Mouse (Mus musculus): ENCODE measurements around the gene Smoc2. TPM values are rescaled to one million over a fixed set of nuclear protein-coding genes. Genes with fewer than 3 reads are reported as not detected.

Gene Smoc2
- total and polyA plus RNA-seq, 2 experiments from 2014 or later, result 8.6 to 10.4 TPM

DNA sequence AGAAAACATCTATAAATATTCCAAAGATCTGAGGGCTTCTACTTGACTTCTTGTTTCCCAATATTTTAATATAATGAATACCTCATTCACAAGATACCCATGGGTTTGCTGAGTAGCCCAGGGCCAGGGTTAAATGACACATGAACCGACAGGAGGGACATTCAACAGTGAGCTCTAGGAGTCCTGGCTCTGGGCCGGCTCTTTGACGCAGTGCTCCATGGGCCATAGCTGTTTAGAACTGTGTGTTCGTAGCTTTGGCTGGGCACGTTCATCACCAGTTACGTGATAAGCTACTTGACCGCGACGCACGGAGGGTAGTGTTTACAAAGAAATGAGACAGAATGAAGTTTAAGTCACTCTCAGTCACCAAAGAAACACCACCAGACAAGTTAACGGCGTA, 101.2 kb downstream of the Smoc2 start:
- Histone ChIP-seq H3K9me3 (ENCODE audit: low read length) (no peaks in the 10 kb centered on the region), H3K9ac (replicated peaks; ENCODE audit: low read length) (no peak overlapping the region), H3K4me2 (ENCODE audit: low read depth, low read length) (no peak overlapping the region), H3K27me3 (ENCODE audit: insufficient read depth, low read length) (no peaks in the 10 kb centered on the region), H3K36me3 (ENCODE audit: insufficient read depth, low read length) (no peaks in the 10 kb centered on the region), H3K4me1 (ENCODE audit: insufficient read depth, low read length) (no peaks in the 10 kb centered on the region), H3K27ac (no peak overlapping the region), H3K4me3 (ENCODE audit: low read length) (no peak overlapping the region)
- WGBS, result 79% methylated on average over 12 of the region's 12 CpGs
- TF ChIP-seq CTCF (IDR thresholded peaks at IDR 0.05; ENCODE audit: low read depth), result no peak
- DNase-seq (ENCODE audit: low spot score), result no peak
- no peak for ATAC-seq

DNA sequence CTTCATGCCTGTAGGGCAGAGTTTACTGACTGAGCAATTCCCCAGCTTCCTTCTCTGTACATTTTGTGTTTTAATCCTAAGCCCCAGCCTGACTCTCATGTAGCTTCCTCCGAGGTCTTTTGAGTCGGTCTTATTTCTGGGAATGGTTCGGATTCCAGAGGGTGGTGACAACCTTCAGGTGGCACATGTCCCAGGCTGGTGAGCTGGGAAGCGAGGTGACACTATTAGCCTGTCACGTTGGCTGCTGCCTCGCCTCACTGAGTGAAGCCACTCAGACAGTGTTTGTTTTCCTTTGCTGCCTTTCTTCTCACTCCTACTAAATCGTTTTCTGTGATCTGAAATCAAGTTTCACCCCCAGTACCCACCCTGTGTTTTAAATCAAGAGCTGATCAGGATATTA, 102.2 kb downstream of the Smoc2 start:
- no peaks in the 10 kb centered on the region for H3K9me3 ChIP-seq (ENCODE audit: low read length)
- DNase-seq (ENCODE audit: low spot score) (no peak), ATAC-seq (no peak)
- H3K27ac ChIP-seq, result no peak overlapping the region
- H3K4me2 ChIP-seq (ENCODE audit: low read depth, low read length), result no peak overlapping the region
- no peaks in the 10 kb centered on the region for H3K36me3 ChIP-seq (ENCODE audit: insufficient read depth, low read length)
- no peak for TF ChIP-seq CTCF (IDR thresholded peaks at IDR 0.05; ENCODE audit: low read depth)
- no peak overlapping the region for H3K9ac ChIP-seq (replicated peaks; ENCODE audit: low read length)
- H3K4me1 ChIP-seq (ENCODE audit: insufficient read depth, low read length), result no peaks in the 10 kb centered on the region
- WGBS, result 65% methylated on average over 7 of the region's 7 CpGs
- H3K4me3 ChIP-seq (ENCODE audit: low read length), result no peak overlapping the region
- H3K27me3 ChIP-seq (ENCODE audit: insufficient read depth, low read length), result no peaks in the 10 kb centered on the region

DNA sequence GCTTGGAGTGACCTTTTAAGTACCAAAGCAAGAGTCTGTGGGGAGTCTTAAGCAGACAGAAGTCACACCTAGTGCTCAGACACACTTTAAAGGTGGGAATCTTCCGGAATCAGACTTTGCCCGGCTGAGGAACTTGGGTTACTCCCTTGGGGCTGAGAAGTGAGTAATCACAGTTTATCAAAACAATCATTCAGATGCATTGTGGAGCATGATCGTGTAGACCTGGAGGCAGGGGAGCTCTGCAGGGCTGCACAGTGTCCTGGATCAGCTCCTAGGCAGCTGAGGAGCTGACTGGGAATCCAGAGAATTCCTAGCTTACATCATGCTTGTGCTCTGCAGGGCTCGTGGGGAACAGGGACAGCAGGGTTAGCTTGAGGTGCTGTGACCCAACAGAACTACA, 104.7 kb downstream of the Smoc2 start:
- 92% methylated on average over 4 of the region's 4 CpGs for WGBS
- Histone ChIP-seq H3K27me3 (ENCODE audit: insufficient read depth, low read length) (no peaks in the 10 kb centered on the region), H3K9me3 (ENCODE audit: low read length) (no peaks in the 10 kb centered on the region), H3K9ac (replicated peaks; ENCODE audit: low read length) (no peak overlapping the region), H3K4me2 (ENCODE audit: low read depth, low read length) (no peak overlapping the region), H3K4me1 (ENCODE audit: insufficient read depth, low read length) (no peaks in the 10 kb centered on the region; the same call in 1 of the 2 replicates), H3K27ac (no peak overlapping the region), H3K4me3 (ENCODE audit: low read length) (no peak overlapping the region), H3K36me3 (ENCODE audit: insufficient read depth, low read length) (no peaks in the 10 kb centered on the region)
- DNase-seq (ENCODE audit: low spot score) (no peak), ATAC-seq (no peak)
- no peak for TF ChIP-seq CTCF (IDR thresholded peaks at IDR 0.05; ENCODE audit: low read depth)

DNA sequence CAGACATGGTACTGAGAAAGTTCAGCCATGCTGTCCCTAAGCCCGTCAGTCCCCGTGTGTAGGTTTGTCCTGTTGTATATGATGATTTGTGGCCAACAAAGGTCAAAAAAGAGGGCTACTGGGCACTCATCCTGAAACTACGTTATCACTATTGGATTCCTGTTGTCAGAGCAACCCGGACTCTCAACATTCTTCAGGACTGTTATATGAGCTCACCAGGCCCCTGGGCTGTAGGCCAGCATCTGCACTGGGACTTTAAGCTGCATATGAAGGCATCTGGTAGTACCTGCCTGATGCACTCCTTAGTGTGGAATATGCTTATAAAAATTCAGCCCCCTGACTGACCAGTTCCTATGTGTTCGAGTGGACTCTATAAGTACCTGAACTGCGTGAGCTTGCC, 105.7 kb downstream of the Smoc2 start:
- Histone ChIP-seq H3K27me3 (ENCODE audit: insufficient read depth, low read length) (no peaks in the 10 kb centered on the region), H3K27ac (no peak overlapping the region), H3K4me2 (ENCODE audit: low read depth, low read length) (no peak overlapping the region), H3K4me1 (ENCODE audit: insufficient read depth, low read length) (no peaks in the 10 kb centered on the region; the same call in 1 of the 2 replicates), H3K4me3 (ENCODE audit: low read length) (no peak overlapping the region), H3K36me3 (ENCODE audit: insufficient read depth, low read length) (no peaks in the 10 kb centered on the region), H3K9ac (replicated peaks; ENCODE audit: low read length) (no peak overlapping the region), H3K9me3 (ENCODE audit: low read length) (no peaks in the 10 kb centered on the region)
- no peak for ATAC-seq
- TF ChIP-seq CTCF (IDR thresholded peaks at IDR 0.05; ENCODE audit: low read depth), result no peak
- DNase-seq (ENCODE audit: low spot score), result no peak
- 79% methylated on average over 6 of the region's 6 CpGs for WGBS

DNA sequence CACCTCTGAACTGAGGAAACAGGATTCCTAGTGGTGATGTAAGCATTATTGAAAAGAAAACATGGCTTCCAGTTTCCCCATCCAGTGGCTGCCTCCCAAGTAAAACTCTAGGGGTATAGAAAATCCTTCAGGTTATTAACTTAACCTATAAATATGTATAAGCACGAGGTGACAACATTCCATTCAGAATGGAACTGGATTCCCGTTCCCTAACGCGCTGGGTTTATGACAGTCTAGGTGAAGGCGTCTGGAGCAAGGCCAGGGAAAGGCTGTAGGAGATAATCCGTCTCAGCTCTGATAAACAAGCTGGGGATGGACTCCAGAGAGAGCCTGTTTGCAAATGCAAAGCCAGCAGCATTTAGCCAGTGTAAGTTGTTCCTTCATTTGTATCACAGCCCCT, 108.0 kb downstream of the Smoc2 start:
- no peak for ATAC-seq
- H3K9ac ChIP-seq (replicated peaks; ENCODE audit: low read length), result no peak overlapping the region
- H3K36me3 ChIP-seq (ENCODE audit: insufficient read depth, low read length), result no peaks in the 10 kb centered on the region
- no peaks in the 10 kb centered on the region for H3K27me3 ChIP-seq (ENCODE audit: insufficient read depth, low read length)
- TF ChIP-seq CTCF (IDR thresholded peaks at IDR 0.05; ENCODE audit: low read depth), result no peak
- H3K4me1 ChIP-seq (ENCODE audit: insufficient read depth, low read length), result no peaks in the 10 kb centered on the region; the same call in 1 of the 2 replicates
- H3K27ac ChIP-seq, result no peak overlapping the region
- no peak for DNase-seq (ENCODE audit: low spot score)
- H3K9me3 ChIP-seq (ENCODE audit: low read length), result no peaks in the 10 kb centered on the region
- no peak overlapping the region for H3K4me3 ChIP-seq (ENCODE audit: low read length)
- WGBS, result 46% methylated on average over 6 of the region's 6 CpGs
- H3K4me2 ChIP-seq (ENCODE audit: low read depth, low read length), result no peak overlapping the region

DNA sequence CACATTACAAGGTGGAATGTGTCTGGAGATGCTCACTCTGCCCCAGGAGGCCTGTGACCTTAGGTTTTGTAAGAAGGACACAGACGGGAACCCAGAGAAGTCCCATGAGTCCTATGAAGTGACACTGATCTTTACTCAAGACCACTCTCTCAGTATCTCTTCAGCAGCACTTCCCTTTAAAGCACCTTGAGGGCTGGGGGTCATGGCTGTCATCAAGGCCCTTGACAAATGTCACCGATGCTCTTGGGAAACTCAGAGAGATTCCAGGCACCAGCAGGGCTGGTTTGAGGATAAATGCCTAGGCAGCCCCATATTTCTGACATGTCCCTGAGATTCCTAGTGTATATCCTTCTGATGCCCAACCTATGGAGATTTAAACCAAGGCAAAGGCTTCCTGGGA, 113.1 kb downstream of the Smoc2 start:
- no peak for DNase-seq (ENCODE audit: low spot score)
- H3K4me1 ChIP-seq (ENCODE audit: insufficient read depth, low read length), result no peaks in the 10 kb centered on the region
- no peak overlapping the region for H3K4me3 ChIP-seq (ENCODE audit: low read length)
- H3K27me3 ChIP-seq (ENCODE audit: insufficient read depth, low read length), result no peaks in the 10 kb centered on the region
- 80% methylated on average over 2 of the region's 2 CpGs for WGBS
- ATAC-seq, result no peak
- H3K36me3 ChIP-seq (ENCODE audit: insufficient read depth, low read length), result no peaks in the 10 kb centered on the region
- H3K27ac ChIP-seq, result no peak overlapping the region
- TF ChIP-seq CTCF (IDR thresholded peaks at IDR 0.05; ENCODE audit: low read depth), result no peak
- H3K9ac ChIP-seq (replicated peaks; ENCODE audit: low read length), result no peak overlapping the region
- H3K4me2 ChIP-seq (ENCODE audit: low read depth, low read length), result no peak overlapping the region
- H3K9me3 ChIP-seq (ENCODE audit: low read length), result no peaks in the 10 kb centered on the region

DNA sequence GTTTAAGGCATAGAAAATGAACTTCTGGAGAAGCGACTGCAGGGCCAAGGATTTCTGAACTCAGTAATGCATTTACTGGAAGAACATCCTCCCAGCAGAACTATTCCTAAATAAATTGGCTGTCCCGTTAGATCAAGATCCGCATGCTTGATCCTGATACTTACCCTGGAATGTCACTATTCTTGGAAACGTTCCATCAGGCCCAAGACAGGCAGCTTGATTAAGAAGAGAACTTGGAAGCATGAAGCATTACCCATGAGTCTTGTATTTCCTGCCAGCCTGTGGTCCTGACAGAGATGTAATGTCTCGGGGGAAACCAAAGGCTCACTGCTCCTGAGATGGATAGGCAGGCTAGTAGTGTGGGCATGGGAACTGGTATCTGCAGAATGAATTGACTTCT, 115.6 kb downstream of the Smoc2 start:
- H3K9me3 ChIP-seq (ENCODE audit: low read length), result no peaks in the 10 kb centered on the region
- no peak overlapping the region for H3K4me2 ChIP-seq (ENCODE audit: low read depth, low read length)
- no peaks in the 10 kb centered on the region for H3K27me3 ChIP-seq (ENCODE audit: insufficient read depth, low read length)
- no peaks in the 10 kb centered on the region for H3K36me3 ChIP-seq (ENCODE audit: insufficient read depth, low read length)
- WGBS, result 64% methylated on average over 5 of the region's 5 CpGs
- no peaks in the 10 kb centered on the region for H3K4me1 ChIP-seq (ENCODE audit: insufficient read depth, low read length)
- DNase-seq (ENCODE audit: low spot score), result peak; percentile 46
- no peak overlapping the region for H3K4me3 ChIP-seq (ENCODE audit: low read length)
- H3K27ac ChIP-seq, result no peak overlapping the region
- no peak overlapping the region for H3K9ac ChIP-seq (replicated peaks; ENCODE audit: low read length)
- TF ChIP-seq CTCF (IDR thresholded peaks at IDR 0.05; ENCODE audit: low read depth), result no peak
- ATAC-seq, result no peak
